ENCODE assay signal across 8 mouse cellular contexts in the genomic region with DNA sequence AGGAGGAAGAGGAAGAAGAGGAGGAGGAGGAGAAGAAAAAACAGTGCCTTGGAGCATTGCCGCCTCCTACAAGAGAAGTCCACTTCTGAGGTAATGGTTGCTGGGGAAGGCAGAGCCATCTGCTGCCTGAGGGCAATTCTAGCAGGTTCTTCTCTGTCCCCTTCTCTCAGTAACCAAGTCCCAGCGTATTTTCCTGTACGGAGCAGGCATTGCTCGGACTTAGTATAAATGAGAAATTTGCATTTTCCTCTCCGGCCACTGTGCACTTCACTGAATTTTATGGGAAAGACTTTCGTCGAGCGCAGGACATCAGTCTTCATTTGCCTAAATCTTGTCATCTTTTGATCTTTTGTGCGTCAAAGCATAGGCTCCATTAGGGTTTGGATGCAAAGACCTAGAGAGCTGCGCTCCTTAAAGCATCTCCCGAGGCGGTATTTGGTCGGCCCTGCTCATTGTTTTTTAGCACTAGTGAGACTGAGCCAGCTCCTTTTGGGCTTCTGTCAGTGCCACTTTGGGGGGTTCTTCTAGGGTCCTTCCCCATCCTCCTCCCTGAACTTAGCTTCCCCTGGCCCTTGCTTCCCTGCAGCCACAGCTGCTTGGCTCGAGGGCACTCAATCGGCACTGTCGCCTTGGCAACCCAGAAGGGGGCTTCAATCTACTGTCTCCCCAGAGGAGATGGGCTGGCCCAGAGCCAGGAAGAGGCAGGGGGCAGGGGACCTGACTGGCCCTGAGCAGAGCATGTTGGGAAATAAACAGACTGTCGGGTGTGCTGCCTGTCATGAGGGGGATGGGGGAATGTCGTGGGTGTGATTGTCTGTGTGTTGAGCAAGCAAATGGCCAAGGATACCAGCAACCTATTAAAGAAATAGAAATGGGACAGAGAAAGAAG. TPM values are rescaled to one million over a fixed set of nuclear protein-coding genes. Genes with fewer than 3 reads are reported as not detected.
DNase-seq lines count a peak whose midpoint lies in the region; ATAC-seq and TF ChIP-seq lines count a peak whose summit lies in the region.

No protein-coding gene starts in this region.

- TF ChIP-seq CTCF in hindbrain, postnatal 0 days (IDR thresholded peaks at IDR 0.05; ENCODE audit: low read depth), result no peak

- H3K4me1 ChIP-seq in embryonic facial prominence, embryonic 11.5 days (ENCODE audit: control insufficient read depth, insufficient read depth, low read length), result no peaks in the 10 kb centered on the region
- H3K4me1 ChIP-seq in hindbrain, postnatal 0 days (ENCODE audit: insufficient read depth, low read length), result peaks cover 9% of the 10 kb centered on the region; the same call in 1 of the 2 replicates
- H3K4me1 ChIP-seq in neural tube, embryonic 11.5 days (ENCODE audit: control insufficient read depth, insufficient read depth, low read length), result peaks cover 3% of the 10 kb centered on the region

- H3K27ac ChIP-seq in embryonic facial prominence, embryonic 11.5 days (replicated peaks; ENCODE audit: low read depth, low read length), result no peak overlapping the region
- peak overlapping the region; percentile 68 for H3K27ac ChIP-seq in hindbrain, postnatal 0 days
- H3K27ac ChIP-seq in neural tube, embryonic 11.5 days (ENCODE audit: low read depth, low read length), result peak overlapping the region; percentile 14

- WGBS in embryonic facial prominence, embryonic 11.5 days, result 10% methylated on average over 18 of the region's 18 CpGs
- WGBS in hindbrain, postnatal 0 days, result 6% methylated on average over 18 of the region's 18 CpGs
- WGBS in neural tube, embryonic 11.5 days, result 5% methylated on average over 18 of the region's 18 CpGs

- H3K4me2 ChIP-seq in embryonic facial prominence, embryonic 11.5 days (ENCODE audit: low read depth, low read length), result no peak overlapping the region; the same call in none of the 2 replicates
- peak overlapping the region; percentile 54 for H3K4me2 ChIP-seq in hindbrain, postnatal 0 days (ENCODE audit: low read depth, low read length)
- peak overlapping the region; percentile 44 for H3K4me2 ChIP-seq in neural tube, embryonic 11.5 days (ENCODE audit: low read depth)

- no peak overlapping the region for H3K9ac ChIP-seq in embryonic facial prominence, embryonic 11.5 days (replicated peaks; ENCODE audit: low read length)
- peak overlapping the region; percentile 40 for H3K9ac ChIP-seq in hindbrain, postnatal 0 days (replicated peaks; ENCODE audit: low read length)
- no peak overlapping the region for H3K9ac ChIP-seq in neural tube, embryonic 11.5 days (ENCODE audit: low read length)

- peak; percentile 88 for ATAC-seq in embryonic facial prominence, embryonic 11.5 days (replicated peaks; ENCODE audit: insufficient number of reproducible peaks, low FRiP score, low TSS enrichment, low read depth)
- ATAC-seq in hindbrain, postnatal 0 days, result peak; percentile 93
- peak; percentile 95 for ATAC-seq in neural tube, embryonic 11.5 days (ENCODE audit: insufficient read depth, low FRiP score, low TSS enrichment)
- no peak for ATAC-seq in monocyte, adult 5-6 weeks (replicated peaks; ENCODE audit: insufficient number of reproducible peaks, low FRiP score, low TSS enrichment, poor library complexity, severe bottlenecking)

- intact Hi-C loops in heart, postnatal 36 days (cut with DNase I), result no loop called here

- H3K4me3 ChIP-seq in embryonic facial prominence, embryonic 11.5 days (ENCODE audit: low read depth, low read length), result no peak overlapping the region
- no peak overlapping the region for H3K4me3 ChIP-seq in hindbrain, postnatal 0 days (ENCODE audit: low read length)
- peak overlapping the region; percentile 1; the same call in 1 of the 2 replicates for H3K4me3 ChIP-seq in neural tube, embryonic 11.5 days (ENCODE audit: low read depth, low read length)

- no peaks in the 10 kb centered on the region for H3K36me3 ChIP-seq in embryonic facial prominence, embryonic 11.5 days (replicated peaks; ENCODE audit: control insufficient read depth, insufficient read depth, low read depth, low read length)
- no peaks in the 10 kb centered on the region for H3K36me3 ChIP-seq in hindbrain, postnatal 0 days (ENCODE audit: insufficient read depth, low read length)
- H3K36me3 ChIP-seq in neural tube, embryonic 11.5 days (ENCODE audit: control insufficient read depth, insufficient read depth, low read length), result no peaks in the 10 kb centered on the region

- H3K9me3 ChIP-seq in embryonic facial prominence, embryonic 11.5 days (replicated peaks; ENCODE audit: control insufficient read depth, low read length), result no peaks in the 10 kb centered on the region
- no peaks in the 10 kb centered on the region for H3K9me3 ChIP-seq in hindbrain, postnatal 0 days (ENCODE audit: low read length)
- no peaks in the 10 kb centered on the region for H3K9me3 ChIP-seq in neural tube, embryonic 11.5 days (ENCODE audit: control insufficient read depth, low read length)

- DNase-seq in layer of hippocampus, postnatal 10 days (ENCODE audit: low spot score in 2 of 2), result peak; percentile 32 to 51
- no peak for DNase-seq in layer of hippocampus, adult 18-20 months (ENCODE audit: low spot score in 2 of 2)
- DNase-seq in embryonic facial prominence, embryonic 11.5 days (ENCODE audit: low spot score), result peak; percentile 70
- peak; percentile 91 for DNase-seq in hindbrain, postnatal 0 days (ENCODE audit: low spot score)
- DNase-seq in neural tube, embryonic 11.5 days (ENCODE audit: low spot score), result peak; percentile 92
- no peak for DNase-seq in frontal cortex, postnatal 36 days (ENCODE audit: low spot score in 2 of 2)
- DNase-seq in heart, postnatal 36 days, result no peak

- no peaks in the 10 kb centered on the region for H3K27me3 ChIP-seq in embryonic facial prominence, embryonic 11.5 days (ENCODE audit: control insufficient read depth, insufficient read depth, low read length)
- no peaks in the 10 kb centered on the region for H3K27me3 ChIP-seq in hindbrain, postnatal 0 days (ENCODE audit: insufficient read depth, low read length)
- no peaks in the 10 kb centered on the region for H3K27me3 ChIP-seq in neural tube, embryonic 11.5 days (ENCODE audit: control insufficient read depth, insufficient read depth, low read length)

RNA-seq across cellular contexts. Expression of a gene that starts 13.7 kb away (rescaled TPM):
- 10 to 100 TPM; 64.6 to 66.4 TPM for total RNA-seq in layer of hippocampus, postnatal 10 days (2021)
- 10 to 100 TPM; 47.1 to 49.8 TPM for total RNA-seq in layer of hippocampus, adult 18-20 months (2021)
- 36.6 and 40.9 TPM in 2 replicates for polyA plus RNA-seq in embryonic facial prominence, embryonic 11.5 days (2014; fragmentation: Nextera tagmentation; extraction: Ambion mirVana)
- total RNA-seq in hindbrain, postnatal 0 days (2014; rRNA removed), result 82.3 and 96.3 TPM in 2 replicates
- polyA plus RNA-seq in hindbrain, postnatal 0 days (2015; fragmentation: Nextera tagmentation; extraction: Ambion mirVana), result 14.1 and 15.6 TPM in 2 replicates
- 55.1 and 55.8 TPM in 2 replicates for polyA plus RNA-seq in neural tube, embryonic 11.5 days (2014; fragmentation: Nextera tagmentation; extraction: Ambion mirVana)
- 10 to 100 TPM; 32.0 to 36.4 TPM for total RNA-seq in heart, postnatal 36 days (2021)
- 38.0 to 62.4 TPM (median 46.1 TPM) in 3 replicates for total RNA-seq in monocyte, adult 5-6 weeks (2017)

RNA-seq across cellular contexts. Expression of a gene that starts 53.4 kb away (rescaled TPM):
- total RNA-seq in layer of hippocampus, postnatal 10 days (2021), result 1 to 10 TPM; 1.8 to 1.9 TPM
- not detected for total RNA-seq in layer of hippocampus, adult 18-20 months (2021)
- polyA plus RNA-seq in embryonic facial prominence, embryonic 11.5 days (2014; fragmentation: Nextera tagmentation; extraction: Ambion mirVana), result 65.3 and 66.1 TPM in 2 replicates
- 6.0 and 6.7 TPM in 2 replicates for total RNA-seq in hindbrain, postnatal 0 days (2014; rRNA removed)
- polyA plus RNA-seq in hindbrain, postnatal 0 days (2015; fragmentation: Nextera tagmentation; extraction: Ambion mirVana), result 6.8 and 8.6 TPM in 2 replicates
- 57.1 and 58.5 TPM in 2 replicates for polyA plus RNA-seq in neural tube, embryonic 11.5 days (2014; fragmentation: Nextera tagmentation; extraction: Ambion mirVana)
- under 1 TPM; 0.27 to 0.39 TPM for total RNA-seq in heart, postnatal 36 days (2021)
- total RNA-seq in monocyte, adult 5-6 weeks (2017), result 0.48 to 1.2 TPM in 2 of 3 replicates, not detected in the other

Comparison
In these comparisons a context has a peak if more than half of its experiments do, and no peak if none do; other contexts are left out.
1. DNase-seq: peak in layer of hippocampus, postnatal 10 days (2 of 2), embryonic facial prominence, embryonic 11.5 days (single experiment), hindbrain, postnatal 0 days (single experiment) and neural tube, embryonic 11.5 days (single experiment); none in layer of hippocampus, adult 18-20 months (0 of 2), frontal cortex, postnatal 36 days (0 of 2) and heart, postnatal 36 days (0 of 2).